Mouse (Mus musculus): ENCODE results near the gene Plcb1.
A peak's percentile ranks its signal among the peaks of the same experiment; 100 is the strongest.

The Plcb1 gene

GRCm38 (mm10) chr2:134785970-134786855, at the start of gene Plcb1:
Plcb1 (plus strand) TSS chr2:134786067.
- peak; percentile 85 for DNase-seq

GRCm38 (mm10) chr2:134755537-134755936, 30.3 kb upstream of the Plcb1 start:
- no peak for DNase-seq

GRCm38 (mm10) chr2:134756086-134756485, 29.8 kb upstream of the Plcb1 start:
- DNase-seq: no peak

- no peak for DNase-seq
These were observed 24.8 kb upstream of the Plcb1 start for GRCm38 (mm10) chr2:134761029-134761428.

GRCm38 (mm10) chr2:134763406-134763990, 22.4 kb upstream of the Plcb1 start:
- DNase-seq: no peak

GRCm38 (mm10) chr2:134764506-134764905, 21.4 kb upstream of the Plcb1 start:
- DNase-seq: no peak

- no peak for DNase-seq
These were observed 6.0 kb upstream of the Plcb1 start for GRCm38 (mm10) chr2:134779826-134780225.

GRCm38 (mm10) chr2:134780316-134780715, 5.6 kb upstream of the Plcb1 start:
- DNase-seq: no peak

- peak; percentile 5 for DNase-seq
These were observed 986 bp downstream of the Plcb1 start for GRCm38 (mm10) chr2:134786856-134787250.

- DNase-seq: no peak
These were observed 1.6 kb downstream of the Plcb1 start for GRCm38 (mm10) chr2:134787336-134788095.

GRCm38 (mm10) chr2:134792926-134793325, 7.1 kb downstream of the Plcb1 start:
- DNase-seq: no peak

- DNase-seq: no peak
These were observed 14.4 kb downstream of the Plcb1 start for GRCm38 (mm10) chr2:134800226-134800625.

- DNase-seq: peak; percentile 10
These were observed 30.5 kb downstream of the Plcb1 start for GRCm38 (mm10) chr2:134816383-134816782.

- DNase-seq: no peak
These were observed 31.4 kb downstream of the Plcb1 start for GRCm38 (mm10) chr2:134817058-134817840.

- no peak for DNase-seq
These were observed 35.3 kb downstream of the Plcb1 start for GRCm38 (mm10) chr2:134821176-134821575.

GRCm38 (mm10) chr2:134825645-134826044, 39.8 kb downstream of the Plcb1 start:
- DNase-seq: no peak

- no peak for DNase-seq
These were observed 40.5 kb downstream of the Plcb1 start for GRCm38 (mm10) chr2:134826111-134827005.

- DNase-seq: no peak
These were observed 42.1 kb downstream of the Plcb1 start for GRCm38 (mm10) chr2:134827778-134828487.

- no peak for DNase-seq
These were observed 46.0 kb downstream of the Plcb1 start for GRCm38 (mm10) chr2:134831861-134832260.

GRCm38 (mm10) chr2:134836097-134836496, 50.2 kb downstream of the Plcb1 start:
- no peak for DNase-seq

- DNase-seq: no peak
These were observed 52.3 kb downstream of the Plcb1 start for GRCm38 (mm10) chr2:134838185-134838584.
